Mouse (Mus musculus) gastrocnemius, postnatal 4 days (tissue): ENCODE results near the gene Olfr309. TPM values are rescaled to one million over a fixed set of nuclear protein-coding genes. Genes with fewer than 3 reads are reported as not detected.
"Not testable (repeated sequence)": the region's sequence is repeated elsewhere in the genome, so short reads cannot be mapped to it uniquely, and the experiment has no call there.

Experiments used
- DNase-seq, 2 experiments: peaks; one replicate each; pipeline ENCODE4 v3.0.0; 2021 to 2022; ENCODE audit warnings: low spot score in 2 of 2, mixed read lengths in 2 of 2
- long read RNA-seq, 2 experiments: library from polyadenylated mRNA; stranded (forward); transcript quantifications; one replicate each; pipeline ENCODE4 v2.0.0; 2021
- microRNA-seq: library from miRNA; unstranded; fragments of <30 nt; microRNA quantifications from one replicate; pipeline ENCODE4 v1.2.0, GENCODE M21; 2021
- total RNA-seq, 2 experiments: library from RNA; stranded (reverse); gene quantifications; 2 replicates each; pipeline ENCODE4 v1.2.3; 2021

Olfr309 gene
- not detected for total RNA-seq
- long read RNA-seq, experiment 1 = 0 reads
- long read RNA-seq, experiment 2 = 0 reads

GRCm38 (mm10) chr7:86313608-86314007 is at the start of gene Olfr309:
Gene Olfr309 (minus strand): TSS chr7:86313708.
- no peak for DNase-seq

DNA sequence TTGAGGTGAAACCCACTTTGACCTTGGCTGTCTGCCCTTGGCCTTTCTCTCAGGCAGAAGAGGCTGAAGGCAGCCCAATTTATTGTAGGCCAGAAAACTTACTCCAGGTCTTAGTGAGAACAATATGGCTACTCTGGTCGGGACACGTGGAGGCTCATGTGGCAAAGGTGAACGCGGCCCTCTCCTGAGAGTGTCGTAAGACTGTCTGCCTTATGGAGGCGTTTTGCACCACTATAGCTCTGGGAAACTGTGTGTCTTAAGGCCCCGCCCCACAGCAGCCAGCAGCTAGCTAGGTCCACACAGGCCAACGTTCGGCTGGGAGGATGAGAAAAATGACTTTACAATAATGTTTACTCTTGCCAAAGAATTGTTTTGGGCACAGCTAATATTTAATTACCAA is 32.8 kb upstream of the Olfr309 start:
- not testable (repeated sequence) for DNase-seq

GRCm38 (mm10) chr7:86344253-86344652 is 30.7 kb upstream of the Olfr309 start:
- DNase-seq = no peak

- no peak for DNase-seq
Measured at GRCm38 (mm10) chr7:86342881-86343565, 29.5 kb upstream of the Olfr309 start.

DNA sequence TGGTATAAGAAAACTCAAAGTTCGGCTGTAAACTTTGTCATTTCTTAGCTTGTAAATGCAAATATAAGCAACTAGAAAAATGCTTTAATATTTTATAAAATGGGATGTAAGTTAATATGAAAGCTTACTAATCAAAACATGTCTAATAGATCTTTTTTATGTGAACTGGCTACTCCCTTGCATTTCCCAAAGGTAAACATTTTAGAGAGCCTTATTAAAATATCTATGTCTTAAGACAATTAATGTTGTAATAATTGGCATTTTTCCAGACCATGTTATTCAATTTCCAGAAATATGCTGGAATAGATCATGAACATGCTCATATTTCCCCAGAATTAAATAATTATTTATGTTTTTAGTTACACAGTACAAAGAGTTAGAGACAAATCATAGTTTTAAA is 24.0 kb upstream of the Olfr309 start, which contains the start of gene Olfr307:
Gene Olfr307, minus strand, starts transcription at position 101 of the 400 bp plus-strand sequence.
- no peak for DNase-seq

- no peak for DNase-seq
Measured at GRCm38 (mm10) chr7:86325530-86325929, 12.0 kb upstream of the Olfr309 start, which contains the start of gene Olfr308. Gene Olfr308 (minus strand): TSS chr7:86325630.

DNA sequence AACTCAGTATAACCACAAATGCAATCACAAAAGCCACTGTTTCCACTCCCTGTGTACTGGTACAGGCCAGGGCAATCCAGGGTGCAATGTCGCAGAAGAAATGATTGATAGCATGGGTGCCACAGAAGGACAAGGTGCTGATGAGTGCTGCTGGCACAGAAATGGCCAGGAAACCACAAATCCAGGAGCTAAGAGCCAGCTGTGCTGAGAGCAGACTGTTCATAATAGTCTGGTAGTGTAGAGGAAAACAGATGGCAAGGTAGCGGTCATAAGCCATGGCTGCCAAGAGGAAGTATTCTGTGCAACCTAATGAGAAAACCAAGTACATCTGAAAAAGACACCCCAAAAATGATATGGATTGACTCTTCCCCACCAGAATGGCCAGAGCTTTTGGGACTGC is 7.8 kb upstream of the Olfr309 start:
- no peak for DNase-seq

DNA sequence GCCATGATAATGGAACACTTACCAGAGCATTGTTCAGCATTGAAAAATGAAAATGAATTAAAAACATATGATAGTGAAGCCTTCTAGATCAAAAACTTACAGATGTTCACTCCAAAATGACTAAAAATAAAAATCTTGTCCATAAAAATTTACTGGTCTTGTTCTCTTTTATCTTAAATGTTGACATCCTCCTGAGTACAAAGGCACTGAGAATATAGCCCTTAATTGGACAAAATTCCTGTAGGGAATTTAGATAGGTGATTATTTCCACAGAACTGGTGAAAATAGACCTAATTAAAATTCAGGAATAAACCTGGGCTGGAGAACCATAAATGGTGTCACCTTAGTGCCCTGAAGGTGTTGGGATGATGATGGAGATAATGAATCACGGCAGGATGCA is 36.4 kb downstream of the Olfr309 start, which contains the start of gene Olfr310:
Gene Olfr310, minus strand, starts transcription at position 101 of the 400 bp plus-strand sequence.
- DNase-seq = no peak

Small RNA genes within 50 kb of the gene (microRNA-seq; reads per million reads assigned to microRNA genes)
- not detected for gene Gm23192

Other genes starting within 250 kb of the Olfr309 start
- not detected for gene Vmn2r75, start 141.9 kb downstream of the Olfr309 start, total RNA-seq
- not detected for gene Vmn2r76, start 67.4 kb downstream of the Olfr309 start, total RNA-seq
- not detected for gene Olfr310, start 36.5 kb downstream of the Olfr309 start, total RNA-seq
- gene Olfr308, start 11.9 kb upstream of the Olfr309 start, total RNA-seq = not detected
- gene Olfr307, start 23.9 kb upstream of the Olfr309 start, total RNA-seq = not detected
- gene Olfr305, start 53.2 kb upstream of the Olfr309 start, total RNA-seq = not detected
- not detected for gene Olfr304, start 73.0 kb upstream of the Olfr309 start, total RNA-seq
- not detected for gene Olfr303, start 84.1 kb upstream of the Olfr309 start, total RNA-seq
- gene Olfr301, start 90.1 kb upstream of the Olfr309 start, total RNA-seq = not detected
- not detected for gene Olfr299, start 146.2 kb upstream of the Olfr309 start, total RNA-seq
- gene Olfr298, start 178.8 kb upstream of the Olfr309 start, total RNA-seq = not detected
- not detected for gene Olfr297, start 206.3 kb upstream of the Olfr309 start, total RNA-seq